Mouse (Mus musculus): ENCODE measurements around the gene Bcar3.
"Not testable (repeated sequence)": the region's sequence is repeated elsewhere in the genome, so short reads cannot be mapped to it uniquely, and the experiment has no call there.

The Bcar3 gene

DNA sequence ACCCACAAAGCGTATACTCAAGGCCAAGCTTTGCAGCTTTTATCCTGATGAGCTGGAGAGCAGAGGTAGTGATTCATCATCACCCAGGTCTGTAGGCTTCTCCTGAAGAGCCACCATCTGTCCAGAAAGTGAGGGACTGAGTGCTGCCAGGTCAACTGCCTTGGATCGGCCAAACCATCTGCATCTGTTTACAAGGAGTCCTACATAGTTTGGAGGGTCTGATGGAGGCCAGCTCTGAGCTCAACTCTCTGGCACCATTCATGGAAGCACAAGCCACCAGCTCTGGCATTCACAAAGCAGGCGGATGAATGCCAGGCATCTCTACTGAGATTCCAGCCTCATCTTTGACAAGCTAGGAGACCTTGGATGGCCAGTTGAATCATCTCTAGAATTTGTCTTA lies 87.7 kb downstream of the Bcar3 start:
- DNase-seq (ENCODE audit: low spot score), result no peak

DNA sequence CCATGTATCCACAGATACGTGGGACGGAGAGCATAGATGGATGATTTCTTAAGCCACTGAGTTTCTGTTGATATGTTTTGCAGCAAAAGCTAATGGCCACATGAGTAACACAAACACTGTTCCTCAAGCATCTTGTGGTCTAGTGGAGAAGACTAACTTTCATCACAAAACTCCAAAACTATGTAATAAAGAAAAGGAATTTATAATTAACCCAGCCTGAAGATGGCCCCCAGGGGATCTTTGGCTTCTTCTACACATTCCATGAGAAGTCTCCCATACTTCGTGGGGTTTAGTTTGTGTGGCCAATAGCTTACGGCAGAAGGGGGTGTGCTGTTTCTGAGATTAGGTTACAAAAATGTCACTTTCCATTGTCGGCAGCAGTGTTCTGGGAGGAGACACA lies 92.5 kb downstream of the Bcar3 start:
- DNase-seq (ENCODE audit: low spot score), result no peak

GRCm38 (mm10) chr3:122387771-122388170 lies 93.8 kb downstream of the Bcar3 start:
- DNase-seq (ENCODE audit: low spot score), result no peak

- no peak for DNase-seq (ENCODE audit: low spot score)
Observed at GRCm38 (mm10) chr3:122389972-122390371, 96.0 kb downstream of the Bcar3 start.

GRCm38 (mm10) chr3:122391098-122391497 lies 97.2 kb downstream of the Bcar3 start:
- no peak for DNase-seq (ENCODE audit: low spot score)

- no peak for DNase-seq (ENCODE audit: low spot score)
Observed at GRCm38 (mm10) chr3:122391816-122392215, 97.9 kb downstream of the Bcar3 start.

GRCm38 (mm10) chr3:122393411-122393810 lies 99.5 kb downstream of the Bcar3 start:
- not testable (repeated sequence) for DNase-seq (ENCODE audit: low spot score)

- no peak for DNase-seq (ENCODE audit: low spot score)
Observed at GRCm38 (mm10) chr3:122393836-122394374, 100.0 kb downstream of the Bcar3 start.

GRCm38 (mm10) chr3:122396957-122397356 lies 103.0 kb downstream of the Bcar3 start:
- DNase-seq (ENCODE audit: low spot score), result no peak

- DNase-seq (ENCODE audit: low spot score), result no peak
Observed at GRCm38 (mm10) chr3:122397401-122397800, 103.5 kb downstream of the Bcar3 start.

DNA sequence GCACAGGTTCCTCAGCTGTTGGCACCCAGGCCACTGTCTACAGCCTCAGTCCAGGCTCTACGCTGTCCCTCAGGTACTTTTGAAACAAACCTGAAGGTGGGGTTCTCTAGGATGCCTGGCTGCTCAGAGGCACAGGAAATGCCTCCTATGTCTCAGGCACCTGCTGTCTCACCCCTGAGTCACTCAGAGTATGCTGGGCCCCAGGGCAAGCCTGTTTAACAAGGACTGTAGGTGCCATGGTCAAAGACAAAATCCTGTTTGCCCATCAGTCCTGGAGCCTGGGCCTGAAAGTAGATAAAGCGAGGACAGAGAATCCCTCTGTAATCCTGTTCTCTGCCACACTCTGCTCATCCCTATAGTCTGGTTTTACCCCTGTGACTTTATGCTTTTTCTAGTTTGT lies 107.1 kb downstream of the Bcar3 start:
- DNase-seq (ENCODE audit: low spot score), result no peak

GRCm38 (mm10) chr3:122402143-122402542 lies 108.2 kb downstream of the Bcar3 start:
- DNase-seq (ENCODE audit: low spot score), result no peak

- no peak for DNase-seq (ENCODE audit: low spot score)
Observed at GRCm38 (mm10) chr3:122403860-122404557, 110.1 kb downstream of the Bcar3 start.

GRCm38 (mm10) chr3:122405203-122405956 lies 111.4 kb downstream of the Bcar3 start:
- no peak for DNase-seq (ENCODE audit: low spot score)

GRCm38 (mm10) chr3:122406416-122406815 lies 112.5 kb downstream of the Bcar3 start:
- no peak for DNase-seq (ENCODE audit: low spot score)

GRCm38 (mm10) chr3:122407757-122408156 lies 113.8 kb downstream of the Bcar3 start:
- DNase-seq (ENCODE audit: low spot score), result no peak

GRCm38 (mm10) chr3:122408798-122409311 lies 114.9 kb downstream of the Bcar3 start:
- DNase-seq (ENCODE audit: low spot score), result no peak

DNA sequence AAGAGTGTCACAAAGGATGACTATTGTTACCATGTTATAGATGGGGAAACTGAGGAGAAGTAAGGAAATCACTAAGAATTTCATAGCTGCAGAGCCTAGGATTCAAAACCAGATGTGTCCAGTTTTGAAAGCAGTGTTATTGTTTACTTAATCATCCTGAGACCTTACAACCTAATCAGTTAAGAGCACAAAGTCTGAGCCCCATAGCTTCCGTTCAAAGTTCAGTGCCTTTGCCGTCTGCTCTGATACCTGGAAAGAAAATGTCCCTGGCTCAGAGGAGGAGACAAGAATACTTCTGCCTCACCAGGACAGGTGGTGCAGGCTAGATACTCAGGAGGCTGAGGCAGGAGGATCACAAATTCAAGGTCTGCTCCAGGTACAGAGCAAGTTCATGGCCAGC lies 117.7 kb downstream of the Bcar3 start:
- DNase-seq (ENCODE audit: low spot score), result no peak

GRCm38 (mm10) chr3:122413729-122414561 lies 120.0 kb downstream of the Bcar3 start:
- DNase-seq (ENCODE audit: low spot score), result no peak

DNA sequence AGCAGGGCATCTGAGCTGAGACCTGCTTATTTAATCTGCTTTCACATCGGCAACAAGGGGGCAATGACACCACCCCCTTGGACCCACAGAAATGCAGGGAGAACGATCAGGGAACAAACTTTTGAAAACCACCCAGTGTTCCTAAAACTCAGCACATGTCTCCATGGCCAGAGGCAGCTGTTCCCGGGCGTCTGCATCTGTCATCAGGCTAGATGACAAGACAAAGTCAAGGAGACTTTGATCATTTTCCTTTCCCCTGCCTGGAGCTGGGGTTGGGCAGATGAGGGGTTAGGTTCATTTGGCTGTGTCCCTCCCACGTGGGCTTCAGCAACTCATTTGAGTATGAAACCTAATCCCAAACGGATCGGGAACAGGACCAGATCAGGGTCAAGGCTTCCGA lies 120.9 kb downstream of the Bcar3 start:
- DNase-seq (ENCODE audit: low spot score), result no peak

- no peak for DNase-seq (ENCODE audit: low spot score)
Observed at GRCm38 (mm10) chr3:122417466-122417865, 123.5 kb downstream of the Bcar3 start.
